Mouse (Mus musculus): ENCODE measurements around the gene Prrt3. TPM values are rescaled to one million over a fixed set of nuclear protein-coding genes. Genes with fewer than 3 reads are reported as not detected.

Gene Prrt3
- polyA plus RNA-seq, 1 experiment = 0.19 TPM

GRCm38 (mm10) chr6:113468512-113468911, 33.2 kb downstream of the Prrt3 start:
- Histone ChIP-seq H3K27ac (ENCODE audit: control insufficient read depth, insufficient read depth, low read depth, low read length) (no peak overlapping the region), H3K36me3 (ENCODE audit: control insufficient read depth, insufficient read depth, low read length) (no peaks in the 10 kb centered on the region), H3K4me3 (ENCODE audit: control insufficient read depth, low read depth, low read length) (no peak overlapping the region), H3K27me3 (ENCODE audit: control insufficient read depth, insufficient read depth, low read length) (no peaks in the 10 kb centered on the region), H3K4me1 (ENCODE audit: control insufficient read depth, insufficient read depth, low read length) (peaks cover 7% of the 10 kb centered on the region)
- no peak for TF ChIP-seq POLR2A (IDR thresholded peaks at IDR 0.05; ENCODE audit: control insufficient read depth, low read depth, low read length)

GRCm38 (mm10) chr6:113465602-113466001, 36.1 kb downstream of the Prrt3 start:
- H3K4me1 ChIP-seq (ENCODE audit: control insufficient read depth, insufficient read depth, low read length) = peaks cover 7% of the 10 kb centered on the region

DNA sequence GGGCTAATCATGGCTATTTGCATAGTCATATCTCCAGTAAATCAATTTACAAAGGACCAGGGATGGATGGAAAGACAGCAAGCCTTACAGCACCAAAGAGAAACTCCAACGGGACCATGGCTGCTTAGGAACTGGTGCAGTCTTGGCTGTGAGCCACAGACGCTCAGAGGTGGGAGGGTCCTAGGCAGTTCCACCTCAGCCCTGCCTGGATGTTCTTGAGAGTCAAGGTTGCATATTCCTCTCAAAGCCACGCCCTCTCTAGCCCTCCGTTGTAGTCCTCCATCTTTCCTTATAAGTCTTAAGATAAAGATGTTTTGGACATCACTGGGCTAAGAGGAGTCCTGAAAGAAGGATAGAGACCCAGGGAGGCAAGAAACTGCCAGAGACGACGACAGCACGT, 37.7 kb downstream of the Prrt3 start:
- Histone ChIP-seq H3K4me1 (ENCODE audit: control insufficient read depth, insufficient read depth, low read length) (no peaks in the 10 kb centered on the region), H3K27ac (ENCODE audit: control insufficient read depth, insufficient read depth, low read depth, low read length) (no peak overlapping the region), H3K4me3 (ENCODE audit: control insufficient read depth, low read depth, low read length) (no peak overlapping the region), H3K27me3 (ENCODE audit: control insufficient read depth, insufficient read depth, low read length) (no peaks in the 10 kb centered on the region), H3K36me3 (ENCODE audit: control insufficient read depth, insufficient read depth, low read length) (no peaks in the 10 kb centered on the region)
- TF ChIP-seq CTCF (IDR thresholded peaks at IDR 0.05; ENCODE audit: control insufficient read depth, insufficient read depth, insufficient replicate concordance, low read depth, low read length) (no peak), POLR2A (IDR thresholded peaks at IDR 0.05; ENCODE audit: control insufficient read depth, low read depth, low read length) (no peak)

More at GRCm38 (mm10) chr6:113465602-113466001, 36.1 kb downstream of the Prrt3 start:
- Histone ChIP-seq H3K27me3 (ENCODE audit: control insufficient read depth, insufficient read depth, low read length) (no peaks in the 10 kb centered on the region), H3K36me3 (ENCODE audit: control insufficient read depth, insufficient read depth, low read length) (no peaks in the 10 kb centered on the region), H3K27ac (ENCODE audit: control insufficient read depth, insufficient read depth, low read depth, low read length) (no peak overlapping the region), H3K4me3 (ENCODE audit: control insufficient read depth, low read depth, low read length) (no peak overlapping the region)
- TF ChIP-seq POLR2A (IDR thresholded peaks at IDR 0.05; ENCODE audit: control insufficient read depth, low read depth, low read length) (no peak), CTCF (IDR thresholded peaks at IDR 0.05; ENCODE audit: control insufficient read depth, insufficient read depth, insufficient replicate concordance, low read depth, low read length) (peak; percentile 34; the same call in 1 of the 2 replicates)

- Histone ChIP-seq H3K27me3 (ENCODE audit: control insufficient read depth, insufficient read depth, low read length) (no peaks in the 10 kb centered on the region), H3K4me3 (ENCODE audit: control insufficient read depth, low read depth, low read length) (peak overlapping the region; percentile 4), H3K4me1 (ENCODE audit: control insufficient read depth, insufficient read depth, low read length) (no peaks in the 10 kb centered on the region), H3K36me3 (ENCODE audit: control insufficient read depth, insufficient read depth, low read length) (no peaks in the 10 kb centered on the region), H3K27ac (ENCODE audit: control insufficient read depth, insufficient read depth, low read depth, low read length) (peak overlapping the region; percentile 27)
- TF ChIP-seq POLR2A (IDR thresholded peaks at IDR 0.05; ENCODE audit: control insufficient read depth, low read depth, low read length) (no peak), CTCF (IDR thresholded peaks at IDR 0.05; ENCODE audit: control insufficient read depth, insufficient read depth, insufficient replicate concordance, low read depth, low read length) (no peak)
Observed at GRCm38 (mm10) chr6:113458635-113459034, 43.1 kb downstream of the Prrt3 start.

DNA sequence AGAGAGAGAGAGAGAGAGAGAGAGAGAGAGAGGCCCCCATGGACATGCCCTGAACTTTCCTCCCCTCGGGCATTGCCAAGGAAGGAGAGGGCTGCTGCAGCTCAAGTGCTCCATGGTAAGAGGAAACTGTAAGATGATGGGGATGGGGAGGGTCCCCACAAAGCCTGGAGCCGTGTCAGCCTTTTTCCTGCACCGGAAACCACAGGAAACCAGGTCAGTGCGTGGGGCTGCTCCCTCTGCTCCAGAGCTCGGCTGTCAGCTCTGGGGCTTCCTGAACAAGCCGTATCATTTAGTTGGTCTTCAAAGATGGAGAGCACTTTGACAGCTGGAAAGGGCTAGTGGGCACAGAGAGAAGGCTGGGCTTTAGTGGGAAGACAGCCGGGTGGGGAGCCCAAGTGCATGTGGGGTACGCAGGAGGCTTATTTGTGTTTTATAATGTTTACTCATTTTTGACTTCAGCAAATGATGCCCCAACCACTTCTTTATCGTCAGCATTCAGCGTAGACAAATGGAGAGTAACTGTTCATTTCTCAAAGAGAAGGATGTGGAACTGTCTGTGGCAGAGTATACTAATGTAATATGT, 43.7 kb downstream of the Prrt3 start, which contains the start of gene Il17re:
Gene Il17re (plus strand): TSS at position 533 of the 583 bp plus-strand sequence.
- no peaks in the 10 kb centered on the region for H3K4me1 ChIP-seq (ENCODE audit: control insufficient read depth, insufficient read depth, low read length)
- H3K27me3 ChIP-seq (ENCODE audit: control insufficient read depth, insufficient read depth, low read length) = no peaks in the 10 kb centered on the region
- peak within 1 kb of the TSS; percentile 27 for H3K27ac ChIP-seq (ENCODE audit: control insufficient read depth, insufficient read depth, low read depth, low read length)
- peak within 1 kb of the TSS; percentile 4 for H3K4me3 ChIP-seq (ENCODE audit: control insufficient read depth, low read depth, low read length)
- TF ChIP-seq POLR2A (IDR thresholded peaks at IDR 0.05; ENCODE audit: control insufficient read depth, low read depth, low read length) = no peak
- TF ChIP-seq CTCF (IDR thresholded peaks at IDR 0.05; ENCODE audit: control insufficient read depth, insufficient read depth, insufficient replicate concordance, low read depth, low read length) = no peak
- no peaks in the 10 kb centered on the region for H3K36me3 ChIP-seq (ENCODE audit: control insufficient read depth, insufficient read depth, low read length)

- Histone ChIP-seq H3K36me3 (ENCODE audit: control insufficient read depth, insufficient read depth, low read length) (no peaks in the 10 kb centered on the region), H3K4me3 (ENCODE audit: control insufficient read depth, low read depth, low read length) (no peak overlapping the region), H3K4me1 (ENCODE audit: control insufficient read depth, insufficient read depth, low read length) (no peaks in the 10 kb centered on the region), H3K27me3 (ENCODE audit: control insufficient read depth, insufficient read depth, low read length) (no peaks in the 10 kb centered on the region), H3K27ac (ENCODE audit: control insufficient read depth, insufficient read depth, low read depth, low read length) (no peak overlapping the region)
- TF ChIP-seq CTCF (IDR thresholded peaks at IDR 0.05; ENCODE audit: control insufficient read depth, insufficient read depth, insufficient replicate concordance, low read depth, low read length) (no peak), POLR2A (IDR thresholded peaks at IDR 0.05; ENCODE audit: control insufficient read depth, low read depth, low read length) (no peak)
Observed at GRCm38 (mm10) chr6:113455007-113455406, 46.7 kb downstream of the Prrt3 start.

- peaks cover 1% of the 10 kb centered on the region; the same call in 1 of the 2 replicates for H3K36me3 ChIP-seq (ENCODE audit: control insufficient read depth, insufficient read depth, low read length)
- TF ChIP-seq POLR2A (IDR thresholded peaks at IDR 0.05; ENCODE audit: control insufficient read depth, low read depth, low read length) = no peak
- no peak for TF ChIP-seq CTCF (IDR thresholded peaks at IDR 0.05; ENCODE audit: control insufficient read depth, insufficient read depth, insufficient replicate concordance, low read depth, low read length)
- no peak overlapping the region for H3K4me3 ChIP-seq (ENCODE audit: control insufficient read depth, low read depth, low read length)
- H3K27me3 ChIP-seq (ENCODE audit: control insufficient read depth, insufficient read depth, low read length) = no peaks in the 10 kb centered on the region
- H3K4me1 ChIP-seq (ENCODE audit: control insufficient read depth, insufficient read depth, low read length) = no peaks in the 10 kb centered on the region
- peak overlapping the region; percentile 10; the same call in 1 of the 2 replicates for H3K27ac ChIP-seq (ENCODE audit: control insufficient read depth, insufficient read depth, low read depth, low read length)
Observed at GRCm38 (mm10) chr6:113451839-113452238, 49.9 kb downstream of the Prrt3 start.

Data from testis, adult 2 months (tissue).